ENCODE assay signal across 8 mouse cellular contexts in the genomic region with DNA sequence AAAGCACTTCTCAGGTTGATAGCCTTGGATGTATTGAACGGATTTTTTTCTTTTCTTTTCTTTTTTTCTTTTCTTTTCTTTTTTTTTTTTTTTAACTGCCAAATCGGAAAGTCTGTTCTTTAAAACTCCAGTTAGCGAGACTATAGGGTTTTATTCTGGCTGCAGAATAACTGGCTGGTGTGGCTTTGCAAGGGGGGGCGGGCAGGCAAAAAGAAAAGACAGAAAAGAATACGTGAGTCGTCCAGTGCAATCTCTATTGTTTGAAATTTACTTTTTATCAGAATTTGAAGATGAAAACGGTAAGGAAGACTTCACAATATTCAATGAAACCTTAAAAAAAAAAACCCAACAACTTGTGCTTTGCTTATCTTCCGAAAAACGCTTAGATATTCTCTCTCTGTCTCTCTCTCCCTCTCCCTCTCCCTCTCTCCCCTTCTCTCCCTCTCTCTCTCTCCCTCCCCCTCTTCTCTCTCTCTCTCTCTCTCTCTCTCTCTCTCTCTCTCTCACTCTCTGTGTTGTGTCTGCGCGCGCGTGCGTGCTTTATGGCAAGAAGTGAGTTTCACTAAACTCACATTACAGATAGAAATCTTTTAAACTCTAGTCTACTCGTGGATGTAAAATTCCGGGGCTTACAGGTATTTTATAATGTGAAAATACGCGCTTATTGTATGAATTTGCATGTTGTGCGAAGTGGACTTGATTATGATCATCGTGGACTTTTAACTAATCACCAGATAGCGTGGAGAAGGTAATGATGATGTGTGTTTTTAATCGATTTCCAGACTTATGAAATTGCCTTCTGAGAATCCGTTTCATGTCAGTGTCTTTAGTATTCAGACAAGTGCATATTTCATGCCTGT. TPM values are rescaled to one million over a fixed set of nuclear protein-coding genes. Genes with fewer than 3 reads are reported as not detected.
DNase-seq lines count a peak whose midpoint lies in the region; ATAC-seq and TF ChIP-seq lines count a peak whose summit lies in the region.

A gene (plus strand): TSS at position 470 of the 860 bp plus-strand sequence.

- no peak for ATAC-seq in forebrain, embryonic 14.5 days
- ATAC-seq in stomach, embryonic 16.5 days (ENCODE audit: insufficient read depth, low FRiP score), result no peak

- no peak for TF ChIP-seq POLR2A in kidney, adult 2 months (IDR thresholded peaks at IDR 0.05; ENCODE audit: low read depth, low read length)

- no peaks in the 10 kb centered on the region for H3K36me3 ChIP-seq in forebrain, embryonic 14.5 days (ENCODE audit: control insufficient read depth, insufficient read depth, low read length)
- H3K36me3 ChIP-seq in kidney, adult 2 months (ENCODE audit: control insufficient read depth, insufficient read depth, low read length), result no peaks in the 10 kb centered on the region
- H3K36me3 ChIP-seq in stomach, embryonic 16.5 days (ENCODE audit: control insufficient read depth, insufficient read depth, low read length), result no peaks in the 10 kb centered on the region

- H3K4me1 ChIP-seq in forebrain, embryonic 14.5 days (ENCODE audit: control insufficient read depth, insufficient read depth, low read length), result peaks cover 13% of the 10 kb centered on the region
- H3K4me1 ChIP-seq in kidney, adult 2 months (ENCODE audit: control insufficient read depth, insufficient read depth, low read length), result no peaks in the 10 kb centered on the region; the same call in 1 of the 2 replicates
- peaks cover 3% of the 10 kb centered on the region; the same call in 1 of the 2 replicates for H3K4me1 ChIP-seq in stomach, embryonic 16.5 days (ENCODE audit: control insufficient read depth, insufficient read depth, low read length)

- H3K4me2 ChIP-seq in forebrain, embryonic 14.5 days (ENCODE audit: low read length), result peak within 1 kb of the TSS; percentile 71
- peak within 1 kb of the TSS; percentile 79 for H3K4me2 ChIP-seq in stomach, embryonic 16.5 days (ENCODE audit: low read depth, low read length)

- WGBS in forebrain, embryonic 14.5 days, result under 1% methylated on average over 23 of the region's 23 CpGs
- WGBS in kidney, adult 2 months, result under 1% methylated on average over 23 of the region's 23 CpGs
- WGBS in stomach, embryonic 16.5 days, result under 1% methylated on average over 23 of the region's 23 CpGs

- peak within 1 kb of the TSS; percentile 55 for H3K9ac ChIP-seq in forebrain, embryonic 14.5 days (ENCODE audit: low read length)
- peak within 1 kb of the TSS; percentile 64 for H3K9ac ChIP-seq in stomach, embryonic 16.5 days (ENCODE audit: low read length)

- no peaks in the 10 kb centered on the region for H3K9me3 ChIP-seq in forebrain, embryonic 14.5 days (replicated peaks; ENCODE audit: control insufficient read depth, low read length)
- H3K9me3 ChIP-seq in stomach, embryonic 16.5 days (replicated peaks; ENCODE audit: control insufficient read depth, low read length), result no peaks in the 10 kb centered on the region

- TF ChIP-seq CTCF in kidney, adult 2 months (conservative IDR thresholded peaks at IDR 0.05; ENCODE audit: insufficient read depth, insufficient read length, low read depth, low read length), result no peak

- peak within 1 kb of the TSS; percentile 70 for H3K27ac ChIP-seq in forebrain, embryonic 14.5 days (ENCODE audit: low read depth, low read length)
- peak within 1 kb of the TSS; percentile 80 for H3K27ac ChIP-seq in kidney, adult 2 months (ENCODE audit: insufficient read depth, low read depth, low read length)
- H3K27ac ChIP-seq in stomach, embryonic 16.5 days (ENCODE audit: low read length), result peak within 1 kb of the TSS; percentile 88

- H3K4me3 ChIP-seq in forebrain, embryonic 14.5 days (ENCODE audit: low read depth, low read length), result peak within 1 kb of the TSS; percentile 34
- H3K4me3 ChIP-seq in kidney, adult 2 months (ENCODE audit: insufficient read depth, low read depth, low read length), result peak within 1 kb of the TSS; percentile 67
- H3K4me3 ChIP-seq in stomach, embryonic 16.5 days (replicated peaks; ENCODE audit: low read length), result peak within 1 kb of the TSS; percentile 64

- H3K27me3 ChIP-seq in forebrain, embryonic 14.5 days (replicated peaks; ENCODE audit: control insufficient read depth, insufficient read depth, low read length), result no peaks in the 10 kb centered on the region
- no peaks in the 10 kb centered on the region for H3K27me3 ChIP-seq in kidney, adult 2 months (replicated peaks; ENCODE audit: control insufficient read depth, insufficient read depth, low read length)
- H3K27me3 ChIP-seq in stomach, embryonic 16.5 days (ENCODE audit: control insufficient read depth, insufficient read depth, low read length), result no peaks in the 10 kb centered on the region

- DNase-seq in right cerebral cortex, adult 18-20 months, result peak; percentile 10
- DNase-seq in right cerebral cortex, postnatal 25 days, result no peak
- DNase-seq in adrenal gland, postnatal 25 days, result peak; percentile 19
- DNase-seq in forebrain, embryonic 14.5 days (ENCODE audit: low spot score), result peak; percentile 51
- peak; percentile 41 for DNase-seq in kidney, adult 2 months
- DNase-seq in lung, postnatal 25 days (ENCODE audit: low spot score), result peak; percentile 7
- no peak for DNase-seq in ovary, postnatal 36 days (ENCODE audit: low spot score)

RNA-seq across cellular contexts. Expression of the gene that starts here (rescaled TPM):
- 3.8 and 4.2 TPM in 2 replicates for total RNA-seq in adrenal gland, postnatal 25 days (2021)
- 2.0 and 2.2 TPM in 2 replicates for polyA plus RNA-seq in forebrain, embryonic 14.5 days (2014; fragmentation: Nextera tagmentation; extraction: Ambion mirVana)
- polyA plus RNA-seq in kidney, adult 2 months (2012; rRNA removed), result 1.7 and 1.8 TPM in 2 replicates
- polyA plus RNA-seq in stomach, embryonic 16.5 days (2015; fragmentation: Nextera tagmentation; extraction: Ambion mirVana), result 1.8 and 2.6 TPM in 2 replicates

Comparison
In these comparisons a context has a peak if more than half of its experiments do, and no peak if none do; other contexts are left out.
1. DNase-seq: peak in right cerebral cortex, adult 18-20 months (single experiment), adrenal gland, postnatal 25 days (single experiment), forebrain, embryonic 14.5 days (single experiment), kidney, adult 2 months (single experiment) and lung, postnatal 25 days (single experiment); none in right cerebral cortex, postnatal 25 days (single experiment) and ovary, postnatal 36 days (single experiment).
2. Peak in every context shown above with its lines, with median percentiles within 50 percentile points of each other: H3K27ac ChIP-seq and H3K4me3 ChIP-seq.